ENCODE assay signal across 8 mouse cellular contexts in the genomic region with DNA sequence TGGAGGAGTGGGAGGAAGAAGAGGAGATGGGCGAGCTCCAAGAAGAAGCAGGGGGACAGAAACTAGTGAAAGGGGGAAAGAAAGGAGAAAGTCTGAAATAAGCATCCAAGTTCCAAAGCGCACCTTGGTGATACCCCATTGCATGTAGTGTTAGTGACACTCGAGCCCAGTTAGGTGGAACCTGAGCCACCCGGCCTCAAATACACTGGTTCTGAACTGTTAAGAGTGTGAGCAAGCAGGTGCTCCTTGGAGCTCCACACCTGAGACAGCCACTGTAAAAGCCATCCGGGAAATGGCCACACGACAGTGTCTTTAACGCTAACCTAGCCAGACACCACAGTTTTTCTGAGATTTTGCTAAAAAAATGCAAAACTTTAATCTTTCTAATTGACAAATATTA. TPM values are rescaled to one million over a fixed set of nuclear protein-coding genes. Genes with fewer than 3 reads are reported as not detected.
A peak's percentile ranks its signal among the peaks of the same experiment; 100 is the strongest.
DNase-seq lines count a peak whose midpoint lies in the region; ATAC-seq and TF ChIP-seq lines count a peak whose summit lies in the region.

No protein-coding gene starts in this region.

- no peaks in the 10 kb centered on the region for H3K9me3 ChIP-seq in liver, embryonic 13.5 days (replicated peaks)
- H3K9me3 ChIP-seq in stomach, embryonic 15.5 days, result no peaks in the 10 kb centered on the region

- no peak for ATAC-seq in liver, embryonic 13.5 days (ENCODE audit: low read depth)
- ATAC-seq in stomach, embryonic 15.5 days (ENCODE audit: insufficient read depth, low FRiP score, low read depth), result no peak

- no peak for TF ChIP-seq CTCF in layer of hippocampus, adult 2 months (conservative IDR thresholded peaks at IDR 0.05)

- H3K27me3 ChIP-seq in liver, embryonic 13.5 days, result no peaks in the 10 kb centered on the region
- no peaks in the 10 kb centered on the region for H3K27me3 ChIP-seq in stomach, embryonic 15.5 days (replicated peaks)

- peak overlapping the region; percentile 51 for H3K4me3 ChIP-seq in layer of hippocampus, adult 2 months
- H3K4me3 ChIP-seq in liver, embryonic 13.5 days (replicated peaks), result peak overlapping the region; percentile 83
- peak overlapping the region; percentile 60 for H3K4me3 ChIP-seq in stomach, embryonic 15.5 days (replicated peaks)

- H3K36me3 ChIP-seq in liver, embryonic 13.5 days, result peaks cover 7% of the 10 kb centered on the region; the same call in 1 of the 2 replicates
- no peaks in the 10 kb centered on the region for H3K36me3 ChIP-seq in stomach, embryonic 15.5 days

- peaks cover 35% of the 10 kb centered on the region for H3K4me1 ChIP-seq in liver, embryonic 13.5 days (replicated peaks)
- H3K4me1 ChIP-seq in stomach, embryonic 15.5 days, result no peaks in the 10 kb centered on the region

- 38% methylated on average over 7 of the region's 7 CpGs for WGBS in liver, embryonic 13.5 days (ENCODE audit: insufficient replicate concordance)
- 37% methylated on average over 7 of the region's 7 CpGs for WGBS in stomach, embryonic 15.5 days

- no peak overlapping the region for H3K27ac ChIP-seq in layer of hippocampus, adult 2 months
- peak overlapping the region; percentile 56 for H3K27ac ChIP-seq in liver, embryonic 13.5 days
- no peak overlapping the region for H3K27ac ChIP-seq in stomach, embryonic 15.5 days

- H3K9ac ChIP-seq in liver, embryonic 13.5 days, result peak overlapping the region; percentile 92
- no peak overlapping the region for H3K9ac ChIP-seq in stomach, embryonic 15.5 days

- no peak for DNase-seq in layer of hippocampus, adult 2 months (ENCODE audit: low spot score in 2 of 2)
- DNase-seq in layer of hippocampus, postnatal 14 days (ENCODE audit: low spot score in 2 of 2), result no peak
- peak; percentile 9 for DNase-seq in brain, adult 2 months (ENCODE audit: low read depth, low spot score)
- peak; percentile 6 for DNase-seq in heart, postnatal 4 days
- DNase-seq in liver, embryonic 13.5 days, result no peak
- DNase-seq in left cerebral cortex, adult 8-10 months (ENCODE audit: low spot score in 2 of 2), result no peak
- DNase-seq in urinary bladder, adult 2 months (ENCODE audit: low spot score), result no peak

- H3K4me2 ChIP-seq in liver, embryonic 13.5 days, result peak overlapping the region; percentile 66
- peak overlapping the region; percentile 45 for H3K4me2 ChIP-seq in stomach, embryonic 15.5 days

RNA-seq across cellular contexts. Expression of gene Ammecr1, which starts 0.5 kb away (rescaled TPM):
- total RNA-seq in layer of hippocampus, adult 2 months (2021), result 1 to 10 TPM; 1.6 to 1.9 TPM
- total RNA-seq in layer of hippocampus, postnatal 14 days (2021), result 1 to 10 TPM; 3.1 to 3.2 TPM
- 10 to 100 TPM; 42.7 to 43.2 TPM for total RNA-seq in heart, postnatal 4 days (2021)
- 16.6 and 20.2 TPM in 2 replicates for polyA plus RNA-seq in liver, embryonic 13.5 days (2015; fragmentation: Nextera tagmentation; extraction: Ambion mirVana)
- 13.3 TPM in 2 replicates for polyA plus RNA-seq in stomach, embryonic 15.5 days (2015; fragmentation: Nextera tagmentation; extraction: Ambion mirVana)
- total RNA-seq in left cerebral cortex, adult 8-10 months (2022), result 1 to 10 TPM; 2.8 to 3.4 (median 3.1) TPM
- polyA plus RNA-seq in urinary bladder, adult 2 months (2012; rRNA removed), result 2.1 and 2.9 TPM in 2 replicates

Comparison
In these comparisons a context has a peak if more than half of its experiments do, and no peak if none do; other contexts are left out.
1. DNase-seq: peak in brain, adult 2 months (single experiment) and heart, postnatal 4 days (single experiment); none in layer of hippocampus, adult 2 months (0 of 2), layer of hippocampus, postnatal 14 days (0 of 2), liver, embryonic 13.5 days (single experiment), left cerebral cortex, adult 8-10 months (0 of 2) and urinary bladder, adult 2 months (single experiment).
2. RNA of gene Ammecr1, which starts 0.5 kb away (total RNA-seq): 42.7 to 43.2 TPM in heart, postnatal 4 days; 3.1 to 3.2 TPM in layer of hippocampus, postnatal 14 days, 2.8 to 3.4 TPM in left cerebral cortex, adult 8-10 months and 1.6 to 1.9 TPM in layer of hippocampus, adult 2 months; every median in the first group is over 4 times any median in the second.
3. Peak in every context shown above with its lines, with median percentiles within 50 percentile points of each other: H3K4me3 ChIP-seq.